Mouse (Mus musculus) left cerebral cortex, postnatal 25 days (tissue): Measurements from ENCODE around the gene Mep1a. TPM values are rescaled to one million over a fixed set of nuclear protein-coding genes. Genes with fewer than 3 reads are reported as not detected.

ENCODE experiments used
- DNase-seq, 2 experiments: peaks; one replicate each; pipeline ENCODE4 v3.0.0; 2022; ENCODE audit warnings: low spot score in 2 of 2, mixed read lengths in 1 of 2
- intact Hi-C: fragments of 180-260 bp; cut with DNase I; formaldehyde crosslinking; loops from one replicate; pipeline ENCODE4 v1.15.1; 2025
- total RNA-seq, 2 experiments: library from RNA; stranded (reverse); gene quantifications; 2 replicates each; pipeline ENCODE4 v1.2.3; 2021

The Mep1a gene
- total RNA-seq, 2 experiments from 2014 or later = not detected

DNA sequence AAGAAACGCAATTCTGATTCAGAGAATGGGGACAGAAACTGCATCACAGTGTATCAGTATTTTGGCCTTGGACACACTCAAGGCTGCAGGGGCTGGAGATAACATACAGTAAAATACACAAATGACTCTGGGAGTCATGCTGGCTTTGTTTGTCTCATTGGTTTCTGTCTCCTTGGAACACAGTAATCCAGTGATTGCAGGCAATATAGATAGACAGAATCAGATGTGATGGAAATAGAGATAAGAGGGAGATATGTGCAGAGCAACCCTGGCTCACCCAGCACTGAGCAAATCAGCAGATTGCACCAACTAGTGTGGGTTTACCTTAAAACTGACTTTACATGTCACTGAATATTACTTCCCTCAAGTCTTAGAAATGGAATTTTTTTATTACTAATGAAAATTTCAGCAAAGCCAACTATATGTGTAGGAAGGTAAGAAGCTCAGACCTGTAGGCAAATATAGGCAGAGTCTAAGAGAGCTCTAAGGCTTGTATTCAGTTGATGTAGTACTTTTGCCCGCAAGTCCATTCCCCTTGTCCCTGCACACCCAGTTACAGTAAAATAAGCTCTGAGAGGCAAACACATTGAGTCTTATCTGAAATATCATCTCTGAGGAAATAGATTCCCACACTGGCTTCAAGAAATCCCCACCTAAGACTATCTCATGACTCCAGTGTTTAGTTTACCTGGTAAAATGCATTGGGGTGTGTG lies 14.0 kb downstream of the Mep1a start:
- DNase-seq = no peak
- intact Hi-C loops = no loop called here

DNA sequence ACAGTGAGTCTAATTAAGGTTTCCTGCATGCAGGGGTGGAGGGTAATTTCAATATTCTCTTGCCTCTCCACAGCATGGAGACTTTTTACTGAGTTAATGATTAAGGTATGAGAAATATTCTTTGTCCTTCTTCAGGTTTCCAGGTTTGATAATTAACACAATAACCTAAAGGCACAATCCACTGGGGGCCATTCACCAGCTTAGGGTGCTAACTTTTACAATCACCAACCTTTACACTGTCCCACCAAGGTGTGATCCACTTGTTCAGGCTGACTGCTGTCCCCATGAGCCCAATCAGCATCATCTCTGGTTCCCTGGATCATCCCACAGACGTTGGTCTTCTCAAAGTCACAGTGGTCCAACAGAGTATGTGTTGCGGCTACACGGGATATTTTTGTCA lies 16.6 kb downstream of the Mep1a start:
- DNase-seq = no peak
- intact Hi-C loops = no loop called here

DNA sequence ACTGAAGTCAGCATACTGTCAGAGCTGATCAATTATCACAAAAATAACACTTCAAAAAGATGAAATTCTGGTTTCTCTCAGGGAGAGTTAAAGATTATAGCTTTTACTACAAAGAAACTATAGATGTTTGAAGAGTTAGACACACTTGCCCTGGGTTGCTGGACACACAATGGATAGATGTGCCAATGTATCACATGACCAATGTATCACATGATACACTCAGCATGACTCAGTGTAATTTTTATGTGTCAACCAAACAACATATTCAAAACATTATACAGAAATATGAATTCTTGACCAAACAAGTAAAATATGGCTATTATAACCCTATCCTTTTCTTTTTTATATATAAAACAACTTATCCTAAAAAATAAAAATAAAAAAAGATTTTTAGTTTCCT lies 25.0 kb downstream of the Mep1a start:
- DNase-seq = no peak
- intact Hi-C loops = no loop called here

DNA sequence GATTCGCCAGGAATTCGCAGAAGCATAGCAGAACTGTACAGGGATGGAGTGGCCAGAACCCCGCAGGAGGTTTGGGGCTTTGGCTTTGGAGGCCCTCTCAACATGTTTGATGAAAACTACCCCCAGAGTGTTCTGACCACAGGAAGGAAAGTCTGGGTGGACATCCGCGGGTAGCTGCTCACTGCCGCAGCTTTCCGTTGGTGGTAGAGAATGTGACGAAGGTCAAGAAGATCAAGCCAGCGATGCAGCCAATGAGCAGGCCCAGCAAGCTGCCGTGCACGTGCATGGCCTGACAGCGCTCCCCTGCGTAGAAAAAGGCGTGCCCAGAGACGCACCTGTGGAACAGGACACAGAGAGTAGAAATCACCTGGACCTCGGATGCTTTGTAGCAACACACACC lies 27.8 kb downstream of the Mep1a start:
- intact Hi-C loops = no loop called here
- no peak for DNase-seq

DNA sequence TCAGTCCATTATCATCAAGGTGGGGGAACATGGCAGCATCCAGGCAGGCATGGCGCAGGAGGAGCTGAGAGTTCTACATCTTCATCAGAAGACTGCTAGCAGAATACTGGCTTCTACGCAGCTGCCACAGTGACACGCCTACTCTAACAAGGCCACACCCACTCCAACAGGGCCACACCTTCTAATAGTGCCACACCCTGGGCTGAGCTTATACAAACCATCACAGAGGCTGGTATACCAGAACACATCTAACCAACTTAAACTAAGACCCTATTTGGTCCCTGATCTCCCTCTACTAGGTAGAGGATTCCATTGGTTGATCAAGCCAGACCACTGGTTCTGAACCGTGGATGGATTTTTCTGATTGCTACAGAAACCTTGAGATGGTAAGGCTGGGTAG lies 30.1 kb downstream of the Mep1a start:
- intact Hi-C loops = no loop called here
- no peak for DNase-seq

DNA sequence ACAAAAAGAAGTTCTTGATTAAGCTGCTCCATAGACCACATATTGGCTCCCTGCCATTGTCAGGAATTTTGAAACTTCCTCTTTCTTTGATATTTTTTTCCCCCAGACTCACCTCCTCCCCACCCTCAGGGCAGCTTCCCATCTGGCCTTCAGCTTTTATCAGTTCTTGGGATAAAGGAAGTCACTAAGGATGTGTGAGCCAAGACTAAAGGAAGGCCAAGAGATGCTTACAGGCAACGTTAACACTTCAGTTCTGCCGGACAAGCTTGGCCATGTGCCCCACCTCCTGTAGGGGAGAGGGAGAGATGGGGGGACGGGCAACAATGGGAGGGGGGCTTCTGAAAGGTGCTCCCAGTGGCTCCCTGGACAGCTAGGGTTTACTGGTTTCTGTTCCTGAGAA lies 32.6 kb downstream of the Mep1a start:
- intact Hi-C loops = no loop called here
- no peak for DNase-seq

DNA sequence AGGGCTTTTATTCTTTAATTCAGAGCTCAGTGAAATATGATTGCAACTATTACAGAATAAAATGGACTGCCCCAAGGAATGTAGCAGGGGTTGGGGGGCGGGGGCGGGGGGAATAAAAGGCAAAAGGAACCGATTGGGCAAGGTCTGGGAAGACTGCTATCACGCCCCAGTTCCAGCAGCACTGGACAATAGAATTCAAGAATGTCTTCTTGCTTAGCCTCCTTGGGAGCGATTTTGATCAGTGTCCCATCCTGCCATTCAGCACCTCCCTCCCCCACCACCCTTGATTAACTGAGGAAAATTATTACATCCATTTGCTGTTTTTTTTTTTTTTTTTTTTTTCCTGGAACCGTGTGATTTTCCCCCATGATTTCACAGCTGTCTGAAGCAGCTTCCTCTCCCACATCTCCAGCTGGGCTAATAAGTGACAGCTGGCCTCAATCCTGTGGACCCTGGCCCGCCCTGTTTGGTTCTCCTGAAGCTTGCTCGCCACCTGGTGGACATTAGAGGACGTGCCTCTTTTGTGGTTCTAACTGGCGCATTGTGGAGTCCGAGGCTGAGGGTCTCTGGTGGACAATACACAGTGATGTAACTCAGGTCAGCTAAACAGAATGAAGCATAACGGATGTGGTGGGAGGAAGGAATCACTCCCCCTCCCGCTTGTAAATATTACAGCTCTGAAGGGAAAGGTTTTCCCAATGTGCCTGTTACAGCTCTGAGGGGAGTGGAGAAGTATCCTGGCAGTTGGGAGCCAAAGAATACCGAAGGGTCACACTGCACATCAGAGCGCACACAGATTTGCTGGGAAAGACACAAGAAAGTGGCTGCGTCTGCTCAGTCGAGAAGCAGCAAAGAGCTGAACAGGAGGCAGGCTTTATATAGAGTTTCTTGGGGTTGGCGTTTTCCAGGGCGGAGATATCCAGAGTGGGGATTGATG lies 42.1 kb downstream of the Mep1a start:
- DNase-seq = peak; percentile 53 to 65
- intact Hi-C loops = loop anchor here (1.0 to 2.0 kb wide), 3 partner anchors 134 to 444 kb away; partner anchors contain the start of gene Tnfrsf21

DNA sequence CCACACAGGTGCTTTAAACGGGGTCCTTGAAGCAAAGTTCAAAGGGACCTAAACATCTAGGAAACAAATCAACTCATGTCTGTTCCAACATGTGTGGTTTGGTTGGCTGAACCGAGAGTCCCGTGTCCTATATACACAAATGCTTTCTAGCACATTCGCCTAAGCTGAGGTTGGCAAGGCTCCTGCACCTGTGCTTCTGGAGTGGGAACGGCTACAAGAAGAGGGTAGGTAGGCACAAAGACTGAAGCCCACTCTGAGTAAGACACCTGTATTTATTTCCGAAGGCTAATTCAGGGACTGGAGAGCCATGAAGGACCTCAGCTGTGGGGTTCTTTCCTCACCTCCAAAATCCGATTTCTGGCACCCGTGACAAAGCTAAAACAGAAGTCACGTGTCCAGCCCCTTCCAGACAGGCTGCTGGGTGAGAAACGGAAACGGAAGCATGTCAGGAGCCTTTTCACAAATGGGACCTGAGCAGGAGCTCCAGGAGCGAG lies 42.8 kb downstream of the Mep1a start:
- no peak for DNase-seq
- intact Hi-C loops = loop anchor here (1.0 to 2.0 kb wide), 3 partner anchors 133 to 443 kb away; partner anchors contain the start of gene Tnfrsf21

DNA sequence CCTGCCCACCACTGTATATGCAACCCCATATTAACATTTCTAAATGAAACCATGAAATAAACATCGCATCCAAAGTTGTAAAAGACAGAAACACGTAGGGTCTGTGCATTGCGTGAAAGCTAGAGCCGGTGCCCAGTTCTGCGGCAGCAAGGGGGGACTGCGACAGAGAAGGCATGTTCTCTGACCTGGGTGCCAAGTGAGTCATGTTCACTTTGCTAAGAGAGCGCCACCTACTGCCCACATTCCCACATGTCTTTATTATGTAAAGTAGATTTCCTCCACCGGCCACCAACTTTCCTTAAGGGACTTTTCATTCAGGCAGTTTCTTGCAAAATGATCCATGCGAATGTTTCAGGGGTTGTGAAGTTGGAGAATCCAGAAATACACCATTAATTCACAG lies 44.0 kb downstream of the Mep1a start:
- intact Hi-C loops = no loop called here
- peak; percentile 73 to 78 for DNase-seq

DNA sequence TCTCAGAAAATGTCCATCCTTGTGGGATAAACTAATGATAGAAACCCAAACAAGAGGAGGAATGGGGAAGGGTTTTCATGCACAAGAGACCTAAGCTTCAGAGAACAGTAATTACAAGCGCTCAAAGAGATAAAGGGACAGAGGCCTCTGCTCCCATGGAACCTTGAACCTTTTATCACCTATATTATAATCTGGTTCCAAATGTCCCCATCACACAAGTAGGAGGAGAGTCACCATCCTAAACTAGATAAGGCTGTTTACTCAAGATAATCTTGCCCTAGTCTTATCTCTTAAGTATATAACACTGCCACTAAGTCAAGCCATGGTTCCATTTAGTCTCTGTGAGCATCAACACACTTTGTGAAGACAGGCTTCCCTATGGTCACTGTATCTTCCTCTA lies 51.4 kb downstream of the Mep1a start:
- no peak for DNase-seq
- intact Hi-C loops = no loop called here

DNA sequence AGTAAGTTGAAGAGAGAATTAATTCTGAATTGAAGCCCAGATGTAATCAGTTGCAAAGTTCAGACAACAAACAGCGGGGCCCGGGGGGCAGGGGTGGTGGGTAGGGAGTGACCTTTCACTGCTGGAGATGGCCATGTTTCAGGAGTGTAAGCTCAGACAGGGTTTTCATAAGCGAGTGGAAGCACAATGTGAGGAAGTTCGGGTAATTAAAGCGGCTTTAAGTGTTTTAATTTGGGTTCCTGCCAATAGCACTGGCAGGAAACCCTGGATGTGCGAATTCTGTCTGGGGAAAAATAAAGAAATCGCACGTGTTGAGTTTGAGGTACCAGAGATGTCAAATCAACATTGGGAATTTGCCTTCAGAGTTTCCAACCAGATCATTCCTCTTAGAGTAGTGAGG lies 68.1 kb downstream of the Mep1a start:
- peak in 1 of 2 experiments; percentile 1 for DNase-seq
- intact Hi-C loops = no loop called here

DNA sequence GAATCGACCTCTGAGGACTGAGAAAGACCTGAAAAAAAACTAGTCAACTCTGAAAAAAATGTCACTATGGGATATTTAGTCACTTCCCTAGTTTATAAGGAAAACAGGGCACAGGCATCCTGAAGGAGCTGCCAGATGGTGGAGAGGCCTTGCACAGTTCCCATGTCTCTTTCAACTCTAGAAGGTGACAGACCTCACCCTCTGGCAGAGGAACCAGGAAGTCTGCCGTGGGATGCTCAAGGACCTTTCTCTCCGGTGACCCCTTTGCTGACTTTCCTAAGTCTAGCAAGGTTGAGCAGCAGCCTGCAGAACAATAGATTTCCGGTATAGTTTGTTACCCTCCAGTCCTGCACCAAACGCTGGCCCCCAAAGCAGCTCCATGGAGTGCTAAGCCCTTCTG lies 70.9 kb downstream of the Mep1a start:
- intact Hi-C loops = no loop called here
- DNase-seq = no peak

Other genes with a start within 250 kb of the Mep1a start
- not detected for gene Adgrf1, start 232.5 kb downstream of the Mep1a start, total RNA-seq
- gene Adgrf5, start 142.4 kb downstream of the Mep1a start, total RNA-seq = 10 to 100 TPM; 26.9 to 33.5 TPM
- under 1 TPM in 1 of 2 experiments, not detected in 1; 0.25 TPM for gene Ankrd66, start 40.8 kb upstream of the Mep1a start, total RNA-seq
- 10 to 100 TPM; 76.0 to 79.6 TPM for gene Pla2g7, start 65.3 kb upstream of the Mep1a start, total RNA-seq
- gene Tdrd6, start 127.5 kb upstream of the Mep1a start, total RNA-seq = under 1 TPM; 0.25 to 0.50 TPM
- 10 to 100 TPM; 42.8 to 47.8 TPM for gene Slc25a27, start 164.4 kb upstream of the Mep1a start, total RNA-seq
- 1 to 10 TPM; 1.8 TPM for gene Cyp39a1, start 164.6 kb upstream of the Mep1a start, total RNA-seq